Mouse (Mus musculus) brain, embryonic 14.5 days (tissue): ENCODE results near the gene Aldh1a2. TPM values are rescaled to one million over a fixed set of nuclear protein-coding genes. Genes with fewer than 3 reads are reported as not detected.

ENCODE experiments used
- DNase-seq: peaks from one replicate; pipeline ENCODE4 v3.0.0-alpha.2; 2011; ENCODE audit warnings: low read depth
- CTCF ChIP-seq: fragments of 200-500 bp; IDR thresholded peaks from 2 replicates; pipeline ENCODE4 v1.5.1; 2012; ENCODE audit warnings: inconsistent platforms, mild to moderate bottlenecking, moderate library complexity, borderline replicate concordance; ENCODE audit not compliant: insufficient read depth, insufficient read length; ENCODE audit errors: extremely low read depth
- POLR2A ChIP-seq: fragments of 200-500 bp; IDR thresholded peaks from 2 replicates; pipeline ENCODE4 v1.6.1; 2012; ENCODE audit warnings: mild to moderate bottlenecking, inconsistent platforms, borderline replicate concordance; ENCODE audit not compliant: poor library complexity, insufficient read depth, insufficient read length, severe bottlenecking; ENCODE audit errors: extremely low read depth
- polyA plus RNA-seq: library from polyadenylated mRNA; depleted of rRNA; stranded (reverse); fragments of >200 nt; gene quantifications from 2 replicates; pipeline ENCODE4 v1.2.3, GENCODE M21; 2012; rRNA removed

Gene Aldh1a2
- polyA plus RNA-seq, 1 experiment, result 11.6 TPM

GRCm38 (mm10) chr9:71331661-71332060 is 116.1 kb downstream of the Aldh1a2 start:
- no peak for TF ChIP-seq POLR2A
- no peak for TF ChIP-seq CTCF
- no peak for DNase-seq

DNA sequence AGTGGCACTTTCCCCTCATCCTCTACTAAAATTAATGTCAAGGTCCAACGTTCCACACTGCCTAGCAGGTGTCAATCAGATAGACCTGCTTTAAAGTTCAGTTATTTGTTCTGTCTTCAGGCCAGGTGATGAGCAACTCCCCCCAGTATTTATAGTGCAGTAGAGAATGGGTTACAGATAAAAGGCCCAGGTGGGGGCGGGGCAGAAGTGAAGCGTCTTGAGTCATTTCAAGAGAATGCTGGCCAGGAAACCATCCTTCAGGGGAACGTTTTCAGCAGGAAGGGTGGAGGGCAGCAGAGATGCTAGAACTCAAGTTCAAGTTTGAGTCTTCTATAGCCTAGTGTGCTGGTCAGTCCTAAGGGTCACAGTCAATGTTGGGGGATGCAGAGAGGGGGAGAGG is 121.1 kb downstream of the Aldh1a2 start:
- TF ChIP-seq POLR2A (no peak), CTCF (no peak)
- no peak for DNase-seq

GRCm38 (mm10) chr9:71337425-71337824 is 121.8 kb downstream of the Aldh1a2 start:
- DNase-seq, result no peak
- TF ChIP-seq CTCF (no peak), POLR2A (no peak)

DNA sequence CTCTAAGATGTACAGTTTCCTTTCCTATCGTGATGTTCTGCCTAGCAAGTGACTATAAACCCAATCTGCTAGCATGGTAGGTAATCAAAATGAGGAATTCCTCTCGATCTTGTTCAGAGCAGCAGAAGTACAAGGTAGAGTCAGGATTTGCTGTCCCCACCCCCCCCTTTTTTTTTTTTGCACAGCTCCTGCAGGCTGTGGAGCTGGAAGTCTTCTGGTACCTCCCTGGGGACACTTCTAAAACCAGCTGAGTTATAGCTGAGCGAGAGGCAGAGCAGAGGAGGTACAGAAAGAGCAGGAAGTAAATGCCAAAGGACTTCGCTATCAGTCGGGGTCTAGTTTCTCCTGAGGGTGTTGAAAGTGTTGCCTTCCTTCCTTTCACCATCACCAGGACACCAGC is 124.5 kb downstream of the Aldh1a2 start:
- no peak for DNase-seq
- TF ChIP-seq CTCF (no peak), POLR2A (no peak)

Other genes with a start within 250 kb of the Aldh1a2 start
- gene Aqp9, start 47.1 kb upstream of the Aldh1a2 start, polyA plus RNA-seq, result 0.34 and 0.36 TPM in 2 replicates